In the genomic region with DNA sequence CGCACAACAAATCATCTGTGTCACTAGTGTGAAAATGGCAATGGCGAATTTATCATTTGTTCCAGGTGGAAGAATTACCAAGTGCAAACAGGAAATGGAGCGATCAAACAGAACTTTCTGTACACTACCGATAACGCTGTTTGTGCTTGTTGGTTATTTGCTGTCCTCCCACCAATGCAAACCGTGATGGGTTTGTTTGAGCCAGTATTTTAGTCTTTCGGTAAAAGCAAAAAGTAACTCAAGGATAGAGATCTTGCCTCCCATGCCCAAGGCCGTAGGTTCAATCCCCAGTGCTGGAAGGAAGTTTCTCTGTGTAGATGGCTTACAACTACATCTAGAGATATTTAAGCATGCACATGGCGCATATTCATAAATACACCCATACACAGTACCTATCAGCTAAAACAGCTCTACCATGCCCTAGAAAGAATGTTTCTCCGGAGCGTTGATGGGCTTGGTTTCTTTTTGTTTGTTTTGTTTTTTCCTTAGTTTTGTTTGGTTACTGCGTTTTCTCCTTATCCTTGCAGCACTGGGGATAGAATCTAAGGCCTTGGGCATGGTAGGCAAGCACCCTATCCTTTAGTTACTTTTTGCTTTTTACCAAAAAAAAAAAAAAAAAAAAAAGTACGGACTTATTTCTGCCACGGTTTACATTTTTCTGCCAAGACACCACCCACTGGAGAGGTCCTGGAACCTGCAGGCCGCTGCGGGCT, we compare ENCODE assay signal across 8 mouse cellular contexts. TPM values are rescaled to one million over a fixed set of nuclear protein-coding genes. Genes with fewer than 3 reads are reported as not detected.
A peak's percentile ranks its signal among the peaks of the same experiment; 100 is the strongest.
DNase-seq lines count a peak whose midpoint lies in the region; ATAC-seq and TF ChIP-seq lines count a peak whose summit lies in the region.

No protein-coding gene starts in this region.

- WGBS in kidney, adult 2 months = 59% methylated on average over 16 of the region's 16 CpGs
- 60% methylated on average over 16 of the region's 16 CpGs for WGBS in hindbrain, embryonic 11.5 days
- 60% methylated on average over 16 of the region's 16 CpGs for WGBS in midbrain, embryonic 12.5 days

- peak overlapping the region; percentile 74 for H3K27ac ChIP-seq in kidney, adult 2 months (ENCODE audit: insufficient read depth, low read depth, low read length)
- peak overlapping the region; percentile 95 for H3K27ac ChIP-seq in bone marrow macrophage, adult 2 months (ENCODE audit: insufficient read depth, low read depth, low read length)
- peak overlapping the region; percentile 90 for H3K27ac ChIP-seq in hindbrain, embryonic 11.5 days (ENCODE audit: low read depth, low read length)
- H3K27ac ChIP-seq in midbrain, embryonic 12.5 days (replicated peaks) = peak overlapping the region; percentile 93

- H3K4me3 ChIP-seq in kidney, adult 2 months (ENCODE audit: insufficient read depth, low read depth, low read length) = peak overlapping the region; percentile 69
- H3K4me3 ChIP-seq in bone marrow macrophage, adult 2 months (ENCODE audit: insufficient read depth, low read length) = peak overlapping the region; percentile 66
- H3K4me3 ChIP-seq in hindbrain, embryonic 11.5 days (ENCODE audit: low read depth, low read length) = peak overlapping the region; percentile 68
- H3K4me3 ChIP-seq in midbrain, embryonic 12.5 days = peak overlapping the region; percentile 94

- no peaks in the 10 kb centered on the region for H3K9me3 ChIP-seq in hindbrain, embryonic 11.5 days (ENCODE audit: control insufficient read depth, low read length)
- no peaks in the 10 kb centered on the region for H3K9me3 ChIP-seq in midbrain, embryonic 12.5 days

- H3K9ac ChIP-seq in hindbrain, embryonic 11.5 days (ENCODE audit: low read depth, low read length) = peak overlapping the region; percentile 71
- peak overlapping the region; percentile 87 for H3K9ac ChIP-seq in midbrain, embryonic 12.5 days (replicated peaks)

- H3K4me1 ChIP-seq in kidney, adult 2 months (ENCODE audit: control insufficient read depth, insufficient read depth, low read length) = peaks cover 12% of the 10 kb centered on the region
- peaks cover 13% of the 10 kb centered on the region for H3K4me1 ChIP-seq in bone marrow macrophage, adult 2 months (ENCODE audit: control insufficient read depth, insufficient read depth, low read length)
- no peaks in the 10 kb centered on the region; the same call in 1 of the 2 replicates for H3K4me1 ChIP-seq in hindbrain, embryonic 11.5 days (replicated peaks; ENCODE audit: control insufficient read depth, insufficient read depth, low read length)
- peaks cover 19% of the 10 kb centered on the region for H3K4me1 ChIP-seq in midbrain, embryonic 12.5 days

- no peak for TF ChIP-seq POLR2A in kidney, adult 2 months (IDR thresholded peaks at IDR 0.05; ENCODE audit: low read depth, low read length)
- no peak for TF ChIP-seq POLR2A in bone marrow macrophage, adult 2 months (IDR thresholded peaks at IDR 0.05; ENCODE audit: borderline replicate concordance, low read depth, low read length)

- TF ChIP-seq CTCF in kidney, adult 2 months (conservative IDR thresholded peaks at IDR 0.05; ENCODE audit: insufficient read depth, insufficient read length, low read depth, low read length) = no peak
- TF ChIP-seq CTCF in bone marrow macrophage, adult 2 months (IDR thresholded peaks at IDR 0.05; ENCODE audit: low read depth, low read length) = no peak

- no peaks in the 10 kb centered on the region for H3K27me3 ChIP-seq in kidney, adult 2 months (replicated peaks; ENCODE audit: control insufficient read depth, insufficient read depth, low read length)
- no peaks in the 10 kb centered on the region for H3K27me3 ChIP-seq in hindbrain, embryonic 11.5 days (ENCODE audit: control insufficient read depth, insufficient read depth, low read length)
- H3K27me3 ChIP-seq in midbrain, embryonic 12.5 days = no peaks in the 10 kb centered on the region

- H3K4me2 ChIP-seq in hindbrain, embryonic 11.5 days (replicated peaks; ENCODE audit: low read depth, low read length) = peak overlapping the region; percentile 44
- H3K4me2 ChIP-seq in midbrain, embryonic 12.5 days (replicated peaks) = peak overlapping the region; percentile 51

- H3K36me3 ChIP-seq in kidney, adult 2 months (ENCODE audit: control insufficient read depth, insufficient read depth, low read length) = no peaks in the 10 kb centered on the region
- H3K36me3 ChIP-seq in hindbrain, embryonic 11.5 days (ENCODE audit: control insufficient read depth, insufficient read depth, low read length) = no peaks in the 10 kb centered on the region
- no peaks in the 10 kb centered on the region for H3K36me3 ChIP-seq in midbrain, embryonic 12.5 days

- no peak for DNase-seq in kidney, adult 2 months
- DNase-seq in kidney, postnatal 36 days = no peak
- DNase-seq in hindbrain, embryonic 11.5 days (ENCODE audit: low spot score) = no peak
- no peak for DNase-seq in retina, embryonic 14.5 days (ENCODE audit: low spot score)
- no peak for DNase-seq in frontal cortex, postnatal 10 days (ENCODE audit: low spot score in 2 of 2)
- DNase-seq in layer of hippocampus, postnatal 36 days = no peak

- no peak for ATAC-seq in hindbrain, embryonic 11.5 days (ENCODE audit: low FRiP score)
- no peak for ATAC-seq in midbrain, embryonic 12.5 days (ENCODE audit: low FRiP score, low read depth)

RNA-seq across cellular contexts. Expression of a gene that starts 0.7 kb away (rescaled TPM):
- polyA plus RNA-seq in kidney, adult 2 months (2012; rRNA removed) = 6.2 and 6.5 TPM in 2 replicates
- 9.5 and 11.5 TPM in 2 replicates for polyA plus RNA-seq in bone marrow macrophage, adult 2 months (2012; ENCODE audit: insufficient read depth, insufficient read length, missing spikeins)
- polyA plus RNA-seq in hindbrain, embryonic 11.5 days (2014; fragmentation: Nextera tagmentation; extraction: Ambion mirVana) = 78.6 and 92.3 TPM in 2 replicates
- 79.1 and 88.4 TPM in 2 replicates for polyA plus RNA-seq in midbrain, embryonic 12.5 days (2016; fragmentation: Nextera tagmentation; extraction: Ambion mirVana)
- total RNA-seq in layer of hippocampus, postnatal 36 days (2021) = 10 to 100 TPM; 23.7 to 26.1 TPM

RNA-seq across cellular contexts. Expression of a gene that starts 37.5 kb away (rescaled TPM):
- polyA plus RNA-seq in kidney, adult 2 months (2012; rRNA removed) = 1.9 TPM in 2 replicates
- polyA plus RNA-seq in bone marrow macrophage, adult 2 months (2012; ENCODE audit: insufficient read depth, insufficient read length, missing spikeins) = not detected in 2 replicates
- 0.25 and 0.43 TPM in 2 replicates for polyA plus RNA-seq in hindbrain, embryonic 11.5 days (2014; fragmentation: Nextera tagmentation; extraction: Ambion mirVana)
- polyA plus RNA-seq in midbrain, embryonic 12.5 days (2016; fragmentation: Nextera tagmentation; extraction: Ambion mirVana) = 0.22 and 0.54 TPM in 2 replicates
- under 1 TPM; 0.18 to 0.32 TPM for total RNA-seq in layer of hippocampus, postnatal 36 days (2021)

RNA-seq across cellular contexts. Expression of a gene that starts 41.7 kb away (rescaled TPM):
- polyA plus RNA-seq in kidney, adult 2 months (2012; rRNA removed) = 5.9 and 6.3 TPM in 2 replicates
- 6.7 and 10.8 TPM in 2 replicates for polyA plus RNA-seq in bone marrow macrophage, adult 2 months (2012; ENCODE audit: insufficient read depth, insufficient read length, missing spikeins)
- 25.1 and 30.9 TPM in 2 replicates for polyA plus RNA-seq in hindbrain, embryonic 11.5 days (2014; fragmentation: Nextera tagmentation; extraction: Ambion mirVana)
- polyA plus RNA-seq in midbrain, embryonic 12.5 days (2016; fragmentation: Nextera tagmentation; extraction: Ambion mirVana) = 25.3 and 26.2 TPM in 2 replicates
- total RNA-seq in layer of hippocampus, postnatal 36 days (2021) = 10 to 100 TPM; 13.8 to 14.5 TPM
